Mouse (Mus musculus) stomach, embryonic 14.5 days (tissue): Measurements from ENCODE around the gene Wfdc15a. TPM values are rescaled to one million over a fixed set of nuclear protein-coding genes. Genes with fewer than 3 reads are reported as not detected.
"Not testable (repeated sequence)": the region's sequence is repeated elsewhere in the genome, so short reads cannot be mapped to it uniquely, and the experiment has no call there.

Experiments used
- ATAC-seq: fragments of 200-750 bp; cut with Nextera tagmentation; 2 replicates; pipeline ENCODE4 v1.8.0; 2017; ENCODE audit warnings: low read depth, moderate TSS enrichment; ENCODE audit not compliant: insufficient number of reproducible peaks, insufficient read depth, low FRiP score
- H3K27ac ChIP-seq: fragments of 300-500 bp; sonication (generic); 2 replicates; pipeline ENCODE4 v1.5.1; 2014; ENCODE audit warnings: mild to moderate bottlenecking, low read length, moderate library complexity, mixed read lengths
- H3K27me3 ChIP-seq: fragments of 300-500 bp; sonication (generic); 2 replicates; pipeline ENCODE4 v1.6.1; 2014; ENCODE audit warnings: low read length, control low read depth, mixed read lengths; ENCODE audit not compliant: control insufficient read depth, insufficient read depth
- H3K36me3 ChIP-seq: fragments of 300-500 bp; sonication (generic); 2 replicates; pipeline ENCODE4 v1.6.1; 2014; ENCODE audit warnings: mild to moderate bottlenecking, control low read depth, low read length, moderate library complexity, mixed read lengths; ENCODE audit not compliant: control insufficient read depth, insufficient read depth
- H3K4me1 ChIP-seq: fragments of 300-500 bp; sonication (generic); 2 replicates; pipeline ENCODE4 v1.6.1; 2014; ENCODE audit warnings: low read length, control low read depth, mixed read lengths; ENCODE audit not compliant: control insufficient read depth, insufficient read depth
- H3K4me2 ChIP-seq: fragments of 300-500 bp; sonication (generic); replicated peaks from 2 replicates; pipeline ENCODE4 v1.6.1; 2014; ENCODE audit warnings: low read depth, low read length, control low read depth
- H3K4me3 ChIP-seq: fragments of 300-500 bp; sonication (generic); 2 replicates; pipeline ENCODE4 v1.5.1; 2014; ENCODE audit warnings: low read depth, low read length, control low read depth
- H3K9ac ChIP-seq: fragments of 300-500 bp; sonication (generic); replicated peaks from 2 replicates; pipeline ENCODE4 v1.6.1; 2014; ENCODE audit warnings: low read depth, mild to moderate bottlenecking, control low read depth, low read length, moderate library complexity, mixed read lengths
- H3K9me3 ChIP-seq: fragments of 300-500 bp; sonication (generic); 2 replicates; pipeline ENCODE4 v1.6.1; 2016; ENCODE audit warnings: low read depth, low read length, control low read depth; ENCODE audit not compliant: control insufficient read depth
- WGBS: fragments of 180-500 bp; shearing (Covaris S2); extraction: QIAGEN DNeasy Blood & Tissue Kit; methylation state at CpG from one replicate; pipeline ENCODE4 v1.1.7; 2014; 5-methylcytosine and 5-hydroxymethylcytosine counted together
- polyA plus RNA-seq: library from polyadenylated mRNA; unstranded; fragments of >200 nt; fragmentation: Nextera tagmentation; extraction: Ambion mirVana; gene quantifications from 2 replicates; pipeline ENCODE4 v1.2.1, GENCODE M21; 2014

Wfdc15a gene
- polyA plus RNA-seq, 1 experiment from 2014 or later: not detected

DNA sequence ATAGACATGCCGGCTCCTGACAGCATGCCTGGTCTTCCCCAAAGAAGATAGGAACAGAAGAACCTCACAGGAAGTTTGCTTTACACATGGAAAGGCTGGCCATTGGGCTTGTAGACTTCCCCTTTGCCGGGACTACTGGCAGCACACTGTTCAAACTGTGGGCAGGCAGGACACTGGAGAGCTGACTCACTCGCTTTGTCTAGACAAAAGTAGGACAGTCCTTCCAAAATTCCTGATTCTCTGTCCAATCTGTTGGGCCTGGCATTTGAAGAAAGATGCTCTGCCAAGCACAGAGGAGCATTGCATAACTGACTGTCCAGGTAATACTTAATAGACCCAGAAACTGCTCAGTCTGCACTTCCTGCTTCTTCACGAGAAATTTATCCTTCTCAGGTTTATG, 6.7 kb upstream of the Wfdc15a start:
- Histone ChIP-seq H3K27me3 (no peaks in the 10 kb centered on the region), H3K36me3 (no peaks in the 10 kb centered on the region), H3K9me3 (no peaks in the 10 kb centered on the region), H3K27ac (no peak overlapping the region), H3K9ac (no peak overlapping the region), H3K4me3 (no peak overlapping the region), H3K4me1 (no peaks in the 10 kb centered on the region), H3K4me2 (no peak overlapping the region)
- 70% methylated on average over 4 of the region's 4 CpGs for WGBS
- ATAC-seq: no peak

DNA sequence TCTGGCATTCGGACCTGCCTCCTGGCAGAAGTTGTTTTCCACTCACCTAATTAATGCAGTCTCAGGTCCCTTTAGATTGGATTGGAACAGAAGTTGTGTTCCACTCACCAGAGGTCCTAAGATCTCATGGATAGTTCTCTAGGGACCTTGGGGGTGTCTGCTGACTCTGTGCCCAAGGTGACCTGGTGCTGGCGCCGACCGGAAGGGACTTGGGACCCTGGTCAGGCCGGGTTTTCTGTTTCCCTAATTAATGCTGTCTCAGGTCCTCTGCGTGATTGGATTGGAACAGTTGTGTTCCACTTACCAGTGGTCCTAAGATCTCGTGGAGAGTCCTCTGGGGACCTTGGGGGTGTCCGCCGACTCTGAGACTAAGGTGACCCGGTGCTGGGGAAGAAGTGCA, 6.1 kb upstream of the Wfdc15a start:
- H3K9ac ChIP-seq, H3K27me3 ChIP-seq, H3K4me3 ChIP-seq, H3K36me3 ChIP-seq, H3K27ac ChIP-seq, ATAC-seq, H3K4me1 ChIP-seq, H3K9me3 ChIP-seq, H3K4me2 ChIP-seq: not testable (repeated sequence)
- WGBS: 87% methylated on average over 10 of the region's 10 CpGs

DNA sequence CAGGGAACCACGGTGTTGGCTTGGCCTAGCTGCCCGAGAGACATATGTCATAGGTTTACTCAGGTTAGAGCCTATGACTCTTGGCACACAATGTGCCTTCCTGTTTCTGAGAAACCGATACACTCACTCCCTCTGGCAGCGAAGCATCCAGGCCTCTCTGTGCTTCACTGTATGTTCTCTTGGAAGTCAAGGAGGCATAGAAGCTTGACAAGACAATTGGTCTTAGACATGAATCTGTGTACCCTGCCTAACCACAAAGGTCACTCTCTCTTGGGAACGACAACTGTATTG, 3.3 kb downstream of the Wfdc15a start:
- Histone ChIP-seq H3K9me3 (no peaks in the 10 kb centered on the region), H3K4me1 (no peaks in the 10 kb centered on the region), H3K4me3 (no peak overlapping the region), H3K4me2 (no peak overlapping the region), H3K9ac (no peak overlapping the region), H3K27me3 (no peaks in the 10 kb centered on the region), H3K27ac (no peak overlapping the region), H3K36me3 (no peaks in the 10 kb centered on the region)
- no peak for ATAC-seq
- WGBS: 75% methylated on average over 5 of the region's 5 CpGs

- H3K4me3 ChIP-seq: no peak overlapping the region
Observed at GRCm38 (mm10) chr2:164195971-164196699, 3.8 kb downstream of the Wfdc15a start.

DNA sequence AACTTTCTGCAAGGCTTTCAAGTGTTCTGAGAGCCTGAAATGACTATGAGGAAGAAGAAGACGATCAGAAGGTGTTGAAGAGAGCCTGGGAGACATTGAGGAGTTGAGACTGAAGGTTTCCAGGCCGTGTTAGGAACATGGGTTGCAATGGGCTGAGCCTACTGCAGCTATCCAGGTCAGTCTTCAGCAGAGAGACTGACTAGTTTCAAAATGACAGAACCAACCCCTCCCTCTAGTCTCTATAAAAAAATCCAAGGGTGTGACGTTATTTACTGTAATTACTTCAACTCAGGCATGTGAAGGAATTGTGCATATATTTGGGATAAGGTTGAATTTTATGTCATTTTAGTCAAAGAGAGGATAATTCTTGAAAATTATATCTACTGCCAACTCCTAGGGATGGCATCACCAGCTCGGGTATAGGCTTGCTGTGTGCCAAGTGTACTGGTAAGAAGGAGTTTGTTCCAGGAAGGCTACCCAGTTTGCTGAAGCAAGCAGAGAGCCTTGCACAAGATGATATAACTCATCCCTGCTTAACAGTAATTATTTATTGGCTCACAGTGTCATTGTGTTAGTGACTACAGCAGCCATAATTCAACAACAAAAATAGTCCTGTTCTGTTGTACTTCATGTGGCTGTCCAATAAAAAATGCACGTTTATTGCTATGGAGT, 4.8 kb downstream of the Wfdc15a start:
- H3K27ac ChIP-seq: no peak overlapping the region
- H3K27me3 ChIP-seq: no peaks in the 10 kb centered on the region
- no peak overlapping the region for H3K4me2 ChIP-seq
- no peak overlapping the region for H3K4me3 ChIP-seq
- ATAC-seq: no peak
- WGBS: 75% methylated on average over 5 of the region's 5 CpGs
- no peak overlapping the region for H3K9ac ChIP-seq
- no peaks in the 10 kb centered on the region for H3K4me1 ChIP-seq
- H3K9me3 ChIP-seq: no peaks in the 10 kb centered on the region
- H3K36me3 ChIP-seq: no peaks in the 10 kb centered on the region

More at GRCm38 (mm10) chr2:164195971-164196699, 3.8 kb downstream of the Wfdc15a start:
- Histone ChIP-seq H3K27ac (no peak overlapping the region), H3K27me3 (no peaks in the 10 kb centered on the region), H3K9ac (no peak overlapping the region), H3K4me2 (no peak overlapping the region), H3K9me3 (no peaks in the 10 kb centered on the region), H3K4me1 (no peaks in the 10 kb centered on the region), H3K36me3 (no peaks in the 10 kb centered on the region)
- 81% methylated on average over 5 of the region's 5 CpGs for WGBS
- ATAC-seq: no peak

DNA sequence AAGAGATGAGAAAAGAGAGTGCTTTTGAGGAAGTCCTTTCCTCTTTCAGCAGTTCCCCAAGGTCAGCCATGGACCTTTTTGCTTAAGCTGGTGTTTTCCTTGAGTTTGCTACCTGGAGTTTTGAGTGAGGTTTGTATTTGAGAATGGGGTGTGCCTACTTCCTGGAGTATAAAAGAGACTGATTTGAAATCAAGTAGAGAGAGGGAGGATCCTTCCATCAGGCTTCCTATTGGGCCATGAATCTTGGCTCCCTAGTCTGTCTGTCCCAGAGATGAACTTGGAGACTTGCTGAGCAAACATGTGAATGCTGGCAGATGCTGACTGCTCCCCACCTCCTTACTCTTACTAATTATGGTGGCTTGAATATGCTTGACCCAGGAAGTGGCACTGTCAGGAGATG, 7.7 kb downstream of the Wfdc15a start:
- no peak overlapping the region for H3K27ac ChIP-seq
- no peaks in the 10 kb centered on the region for H3K27me3 ChIP-seq
- H3K9ac ChIP-seq: no peak overlapping the region
- H3K36me3 ChIP-seq: no peaks in the 10 kb centered on the region
- no peak for ATAC-seq
- H3K9me3 ChIP-seq: no peaks in the 10 kb centered on the region
- no peak overlapping the region for H3K4me3 ChIP-seq
- H3K4me2 ChIP-seq: no peak overlapping the region
- H3K4me1 ChIP-seq: no peaks in the 10 kb centered on the region

DNA sequence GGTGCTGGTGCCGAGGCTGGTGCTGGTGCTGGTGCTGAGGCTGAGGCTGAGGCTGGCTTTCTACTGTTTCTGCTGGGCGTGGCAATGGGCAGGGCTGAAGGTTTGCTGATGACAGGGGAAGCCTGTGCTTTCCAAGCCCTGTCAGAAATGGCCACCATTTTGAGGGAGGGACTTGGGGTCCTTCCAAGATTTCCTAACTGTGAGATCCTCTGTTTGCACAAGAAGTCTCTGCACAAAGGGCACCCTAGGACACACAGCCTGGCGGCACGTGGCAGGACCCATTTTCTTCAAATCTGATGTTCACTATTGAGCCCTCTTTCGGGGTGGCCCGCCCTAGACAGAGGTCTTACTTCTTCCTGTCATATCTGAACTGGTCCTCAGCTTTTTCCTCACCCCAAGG, 9.4 kb downstream of the Wfdc15a start, which contains the start of gene Wfdc12:
TSS of gene Wfdc12 (minus strand) at position 33 of the 400 bp plus-strand sequence.
- no peak within 1 kb of the TSS for H3K4me2 ChIP-seq
- no peaks in the 10 kb centered on the region for H3K36me3 ChIP-seq
- H3K9me3 ChIP-seq: no peaks in the 10 kb centered on the region
- ATAC-seq: no peak
- H3K4me1 ChIP-seq: no peaks in the 10 kb centered on the region
- H3K4me3 ChIP-seq: no peak within 1 kb of the TSS
- WGBS: 82% methylated on average over 6 of the region's 6 CpGs
- no peaks in the 10 kb centered on the region for H3K27me3 ChIP-seq
- no peak within 1 kb of the TSS for H3K9ac ChIP-seq
- no peak within 1 kb of the TSS for H3K27ac ChIP-seq

DNA sequence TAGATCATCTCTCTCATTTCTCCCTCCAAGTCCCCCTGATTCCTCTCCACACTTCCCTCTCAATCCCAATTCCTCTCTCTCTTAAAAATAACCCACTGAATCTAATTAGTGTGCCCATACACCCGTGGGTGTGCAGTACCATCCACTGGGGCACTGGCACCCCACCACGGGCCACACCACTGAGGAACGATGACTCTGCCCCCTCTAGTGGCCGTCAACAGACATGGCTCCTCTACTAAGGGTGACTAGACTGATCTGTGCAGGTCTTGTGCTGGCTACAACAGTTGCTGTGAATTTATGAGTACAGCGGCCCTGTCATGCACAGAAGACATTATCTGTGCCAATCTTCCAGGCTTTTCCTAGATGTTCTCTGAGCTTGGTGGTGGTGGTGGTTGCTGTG, 11.2 kb downstream of the Wfdc15a start:
- H3K4me3 ChIP-seq: no peak overlapping the region
- no peak overlapping the region for H3K4me2 ChIP-seq
- H3K36me3 ChIP-seq: no peaks in the 10 kb centered on the region
- H3K9ac ChIP-seq: no peak overlapping the region
- 32% methylated on average over 5 of the region's 5 CpGs for WGBS
- ATAC-seq: 0 out of 2 replicates have a peak, but pooled peaks have one; percentile 33
- H3K9me3 ChIP-seq: no peaks in the 10 kb centered on the region
- no peaks in the 10 kb centered on the region for H3K27me3 ChIP-seq
- no peak overlapping the region for H3K27ac ChIP-seq
- H3K4me1 ChIP-seq: no peaks in the 10 kb centered on the region
